ENCODE assay signal across 46 mouse cellular contexts in the genomic region with DNA sequence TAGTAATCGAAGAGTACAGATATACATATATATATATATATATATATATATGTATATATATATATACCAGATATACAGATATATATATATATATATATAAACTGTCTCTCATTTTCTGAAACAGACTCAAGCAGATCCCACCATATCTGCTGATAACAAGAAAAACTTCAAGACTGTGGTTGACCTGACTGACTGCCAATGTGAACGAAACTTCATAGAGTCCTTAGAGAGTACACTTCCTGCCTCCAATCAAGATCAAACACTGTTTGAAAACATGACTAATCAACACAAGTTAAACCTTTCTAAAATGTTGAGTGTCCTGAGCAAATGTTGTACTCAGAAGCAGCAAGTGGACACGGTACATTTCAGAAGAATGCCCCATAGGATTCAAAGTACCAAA. TPM values are rescaled to one million over a fixed set of nuclear protein-coding genes. Genes with fewer than 3 reads are reported as not detected.
"Had no signal": no experiment of that assay in that cellular context is flagged by ENCODE, and none has a peak within 500 bp of the region (broad histone marks: within the 10 kb centered on the region; RNA-seq: fewer than 3 reads in every experiment).

No protein-coding gene starts in this region.

- H3K27ac ChIP-seq: left cerebral cortex, adult 2 months; limb, embryonic 10.5 days; limb, embryonic 12.5 days; limb, embryonic 13.5 days; limb, embryonic 15.5 days; liver, embryonic 12.5 days; liver, embryonic 13.5 days; liver, embryonic 14.5 days; liver, embryonic 15.5 days; lung, embryonic 15.5 days; macrophage; midbrain, embryonic 10.5 days; midbrain, embryonic 12.5 days; midbrain, embryonic 13.5 days; midbrain, embryonic 15.5 days had no signal

- H3K9me3 ChIP-seq: limb, embryonic 10.5 days; limb, embryonic 12.5 days; limb, embryonic 13.5 days; limb, embryonic 15.5 days; liver, embryonic 12.5 days; liver, embryonic 13.5 days; liver, embryonic 15.5 days; lung, embryonic 15.5 days; midbrain, embryonic 10.5 days; midbrain, embryonic 12.5 days; midbrain, embryonic 13.5 days; midbrain, embryonic 15.5 days had no signal

- H3K4me2 ChIP-seq: limb, embryonic 12.5 days; limb, embryonic 13.5 days; limb, embryonic 15.5 days; liver, embryonic 11.5 days; liver, embryonic 12.5 days; liver, embryonic 13.5 days; liver, embryonic 15.5 days; lung, embryonic 14.5 days; lung, embryonic 15.5 days; midbrain, embryonic 11.5 days; midbrain, embryonic 12.5 days; midbrain, embryonic 13.5 days; midbrain, embryonic 15.5 days had no signal

- ATAC-seq: liver, embryonic 12.5 days; liver, postnatal 0 days; midbrain, embryonic 13.5 days; midbrain, embryonic 15.5 days; midbrain, embryonic 16.5 days had no signal

- H3K4me3 ChIP-seq: left cerebral cortex, adult 2 months; limb, embryonic 10.5 days; limb, embryonic 12.5 days; limb, embryonic 13.5 days; limb, embryonic 15.5 days; liver, embryonic 12.5 days; liver, embryonic 13.5 days; liver, embryonic 15.5 days; lung, embryonic 15.5 days; megakaryocyte, embryonic 14.5 days; midbrain, embryonic 10.5 days; midbrain, embryonic 12.5 days; midbrain, embryonic 13.5 days; midbrain, embryonic 15.5 days; myocyte had no signal

- H3K27me3 ChIP-seq: limb, embryonic 12.5 days; limb, embryonic 13.5 days; limb, embryonic 15.5 days; liver, embryonic 12.5 days; liver, embryonic 13.5 days; liver, embryonic 15.5 days; lung, embryonic 15.5 days; megakaryocyte, embryonic 14.5 days; midbrain, embryonic 12.5 days; midbrain, embryonic 13.5 days; midbrain, embryonic 15.5 days had no signal

- H3K9ac ChIP-seq: limb, embryonic 12.5 days; limb, embryonic 13.5 days; limb, embryonic 15.5 days; liver, embryonic 12.5 days; liver, embryonic 13.5 days; liver, embryonic 14.5 days; liver, embryonic 15.5 days; liver, postnatal 0 days; lung, embryonic 14.5 days; lung, embryonic 15.5 days; midbrain, embryonic 12.5 days; midbrain, embryonic 13.5 days; midbrain, embryonic 15.5 days had no signal

- DNase-seq: left cerebral cortex, postnatal 4 days; liver; liver, embryonic 13.5 days; liver, postnatal 0 days; lung, adult 2 months; lung, embryonic 14.5 days; lung, postnatal 10 days; lung, postnatal 14 days; lung, postnatal 36 days; lung, postnatal 4 days; midbrain, embryonic 14.5 days had no signal

- H3K36me3 ChIP-seq: limb, embryonic 10.5 days; limb, embryonic 12.5 days; limb, embryonic 13.5 days; limb, embryonic 15.5 days; liver, embryonic 12.5 days; liver, embryonic 13.5 days; liver, embryonic 15.5 days; lung, embryonic 15.5 days; midbrain, embryonic 10.5 days; midbrain, embryonic 12.5 days; midbrain, embryonic 13.5 days; midbrain, embryonic 15.5 days had no signal

- H3K4me1 ChIP-seq: limb, embryonic 10.5 days; limb, embryonic 12.5 days; limb, embryonic 13.5 days; limb, embryonic 15.5 days; liver, embryonic 12.5 days; liver, embryonic 13.5 days; liver, embryonic 15.5 days; lung, embryonic 15.5 days; megakaryocyte, embryonic 14.5 days; midbrain, embryonic 10.5 days; midbrain, embryonic 12.5 days; midbrain, embryonic 13.5 days; midbrain, embryonic 15.5 days had no signal

RNA-seq across cellular contexts. Expression of a gene that starts 10.0 kb away (rescaled TPM):
- total RNA-seq: left cerebral cortex, adult 18-20 months; left cerebral cortex, adult 2 months; left cerebral cortex, adult 8-10 months; left cerebral cortex, postnatal 10 days; left cerebral cortex, postnatal 14 days; left cerebral cortex, postnatal 25 days; left cerebral cortex, postnatal 36 days; left cerebral cortex, postnatal 4 days; liver, adult 2 months; megakaryocyte progenitor cell, adult 5-6 weeks; megakaryocyte, adult 5-6 weeks; megakaryocyte-erythroid progenitor cell, adult 5-6 weeks; midbrain, postnatal 0 days; monocyte, adult 5-6 weeks had no signal
- polyA plus RNA-seq: limb, embryonic 10.5 days; limb, embryonic 11.5 days; limb, embryonic 12.5 days; limb, embryonic 13.5 days; limb, embryonic 14.5 days; limb, embryonic 15.5 days; liver, adult 2 months; liver, embryonic 11.5 days; liver, embryonic 12.5 days; liver, embryonic 13.5 days; liver, embryonic 14.5 days; liver, embryonic 15.5 days; liver, embryonic 16.5 days; liver, postnatal 0 days; lung, adult 2 months; lung, embryonic 14.5 days; lung, embryonic 15.5 days; lung, embryonic 16.5 days; macrophage; midbrain, embryonic 10.5 days; midbrain, embryonic 11.5 days; midbrain, embryonic 12.5 days; midbrain, embryonic 13.5 days; midbrain, embryonic 14.5 days; midbrain, embryonic 15.5 days; midbrain, embryonic 16.5 days; midbrain, postnatal 0 days; myocyte had no signal

RNA-seq across cellular contexts. Expression of a gene that starts 31.5 kb away (rescaled TPM):
- total RNA-seq: left cerebral cortex, adult 18-20 months; left cerebral cortex, adult 2 months; left cerebral cortex, adult 8-10 months; left cerebral cortex, postnatal 10 days; left cerebral cortex, postnatal 14 days; left cerebral cortex, postnatal 25 days; left cerebral cortex, postnatal 36 days; left cerebral cortex, postnatal 4 days; liver, adult 2 months; megakaryocyte progenitor cell, adult 5-6 weeks; megakaryocyte, adult 5-6 weeks; megakaryocyte-erythroid progenitor cell, adult 5-6 weeks; midbrain, postnatal 0 days; monocyte, adult 5-6 weeks had no signal
- polyA plus RNA-seq: limb, embryonic 10.5 days; limb, embryonic 11.5 days; limb, embryonic 12.5 days; limb, embryonic 13.5 days; limb, embryonic 14.5 days; limb, embryonic 15.5 days; liver, adult 2 months; liver, embryonic 11.5 days; liver, embryonic 12.5 days; liver, embryonic 13.5 days; liver, embryonic 14.5 days; liver, embryonic 15.5 days; liver, embryonic 16.5 days; liver, postnatal 0 days; lung, adult 2 months; lung, embryonic 14.5 days; lung, embryonic 15.5 days; lung, embryonic 16.5 days; macrophage; midbrain, embryonic 10.5 days; midbrain, embryonic 11.5 days; midbrain, embryonic 12.5 days; midbrain, embryonic 13.5 days; midbrain, embryonic 14.5 days; midbrain, embryonic 15.5 days; midbrain, embryonic 16.5 days; midbrain, postnatal 0 days; myocyte had no signal
